Mouse (Mus musculus) C2C12 (cell line): ENCODE measurements at regions not wholly inside any gene's neighbourhood (a gene's known extent, or its start where the extent isn't known, plus 50 kb on each side); places are given as distances from the start of the nearest gene placed in this dataset.

Experiments
- CTCF ChIP-seq: IDR thresholded peaks from one replicate; pipeline ENCODE4 v1.5.1; 2011; ENCODE audit not compliant: control insufficient read depth, insufficient read depth, insufficient read length
- MYOG ChIP-seq: IDR thresholded peaks from one replicate; pipeline ENCODE4 v1.6.1; 2011; ENCODE audit not compliant: control insufficient read depth, insufficient read length; ENCODE audit errors: extremely low read depth

GRCm38 (mm10) chr9:43427007-43427406, 116.4 kb downstream of the Trim29 start:
- TF ChIP-seq CTCF (no peak), MYOG (no peak)
